Mouse (Mus musculus) testis, adult 2 months (tissue): Measurements from ENCODE around the gene Chrnd.

Source experiments
- CTCF ChIP-seq: fragments of 200-500 bp; IDR thresholded peaks from 2 replicates; pipeline ENCODE4 v1.5.1; 2012; ENCODE audit warnings: low read depth, mild to moderate bottlenecking, inconsistent platforms, low read length, moderate library complexity; ENCODE audit not compliant: control insufficient read depth, insufficient read depth, insufficient replicate concordance
- POLR2A ChIP-seq: fragments of 200-500 bp; IDR thresholded peaks from 2 replicates; pipeline ENCODE4 v1.6.1; 2012; ENCODE audit warnings: low read depth, mild to moderate bottlenecking, inconsistent platforms, low read length, moderate library complexity; ENCODE audit not compliant: control insufficient read depth

GRCm38 (mm10) chr1:87214748-87215147, 24.3 kb downstream of the Chrnd start:
- TF ChIP-seq POLR2A (no peak), CTCF (no peak)
